Mouse (Mus musculus): Measurements from ENCODE around the gene Yaf2. TPM values are rescaled to one million over a fixed set of nuclear protein-coding genes. Genes with fewer than 3 reads are reported as not detected.
"Not testable (repeated sequence)": the region's sequence is repeated elsewhere in the genome, so short reads cannot be mapped to it uniquely, and the experiment has no call there.

The Yaf2 gene
- polyA plus RNA-seq, 1 experiment from 2014 or later: 68.7 TPM

- ATAC-seq (ENCODE audit: low read depth) (no peak), DNase-seq (ENCODE audit: low spot score) (no peak)
- H3K36me3 ChIP-seq (ENCODE audit: control insufficient read depth, insufficient read depth, low read length): peaks cover 62% of the 10 kb centered on the region
- no peaks in the 10 kb centered on the region for H3K27me3 ChIP-seq (replicated peaks; ENCODE audit: control insufficient read depth, insufficient read depth, low read length)
- H3K27ac ChIP-seq (replicated peaks; ENCODE audit: low read depth, low read length): no peak overlapping the region
- no peaks in the 10 kb centered on the region for H3K4me1 ChIP-seq (ENCODE audit: control insufficient read depth, insufficient read depth, low read length)
- H3K9ac ChIP-seq (ENCODE audit: low read depth, low read length): no peak overlapping the region
- H3K9me3 ChIP-seq (ENCODE audit: control insufficient read depth, low read length): no peaks in the 10 kb centered on the region
- H3K4me3 ChIP-seq (ENCODE audit: low read depth, low read length): no peak overlapping the region
- H3K4me2 ChIP-seq (ENCODE audit: low read depth, low read length): no peak overlapping the region
- 28% methylated on average over 10 of the region's 10 CpGs for WGBS
Observed at GRCm38 (mm10) chr15:93255295-93255694, 81.4 kb downstream of the Yaf2 start.

GRCm38 (mm10) chr15:93253172-93253571 lies 83.6 kb downstream of the Yaf2 start:
- Histone ChIP-seq H3K27me3 (replicated peaks; ENCODE audit: control insufficient read depth, insufficient read depth, low read length) (no peaks in the 10 kb centered on the region), H3K36me3 (ENCODE audit: control insufficient read depth, insufficient read depth, low read length) (peaks cover 66% of the 10 kb centered on the region), H3K4me2 (ENCODE audit: low read depth, low read length) (no peak overlapping the region), H3K4me3 (ENCODE audit: low read depth, low read length) (no peak overlapping the region), H3K4me1 (ENCODE audit: control insufficient read depth, insufficient read depth, low read length) (no peaks in the 10 kb centered on the region), H3K9ac (ENCODE audit: low read depth, low read length) (no peak overlapping the region), H3K9me3 (ENCODE audit: control insufficient read depth, low read length) (no peaks in the 10 kb centered on the region), H3K27ac (replicated peaks; ENCODE audit: low read depth, low read length) (no peak overlapping the region)
- DNase-seq (ENCODE audit: low spot score) (no peak), ATAC-seq (ENCODE audit: low read depth) (no peak)
- 71% methylated on average over 8 of the region's 8 CpGs for WGBS

GRCm38 (mm10) chr15:93252396-93252795 lies 84.3 kb downstream of the Yaf2 start:
- H3K4me1 ChIP-seq (ENCODE audit: control insufficient read depth, insufficient read depth, low read length): no peaks in the 10 kb centered on the region
- WGBS: 81% methylated on average over 6 of the region's 6 CpGs
- no peak overlapping the region for H3K4me3 ChIP-seq (ENCODE audit: low read depth, low read length)
- no peak overlapping the region for H3K4me2 ChIP-seq (ENCODE audit: low read depth, low read length)
- ATAC-seq (ENCODE audit: low read depth) (no peak), DNase-seq (ENCODE audit: low spot score) (no peak)
- H3K27ac ChIP-seq (replicated peaks; ENCODE audit: low read depth, low read length): no peak overlapping the region
- H3K9me3 ChIP-seq (ENCODE audit: control insufficient read depth, low read length): no peaks in the 10 kb centered on the region
- H3K27me3 ChIP-seq (replicated peaks; ENCODE audit: control insufficient read depth, insufficient read depth, low read length): no peaks in the 10 kb centered on the region
- no peak overlapping the region for H3K9ac ChIP-seq (ENCODE audit: low read depth, low read length)
- peaks cover 68% of the 10 kb centered on the region for H3K36me3 ChIP-seq (ENCODE audit: control insufficient read depth, insufficient read depth, low read length)

GRCm38 (mm10) chr15:93251553-93252250 lies 85.0 kb downstream of the Yaf2 start:
- Histone ChIP-seq H3K9ac (ENCODE audit: low read depth, low read length) (no peak overlapping the region), H3K36me3 (ENCODE audit: control insufficient read depth, insufficient read depth, low read length) (peaks cover 67% of the 10 kb centered on the region), H3K4me2 (ENCODE audit: low read depth, low read length) (no peak overlapping the region), H3K9me3 (ENCODE audit: control insufficient read depth, low read length) (no peaks in the 10 kb centered on the region), H3K27ac (replicated peaks; ENCODE audit: low read depth, low read length) (no peak overlapping the region), H3K4me3 (ENCODE audit: low read depth, low read length) (no peak overlapping the region), H3K27me3 (replicated peaks; ENCODE audit: control insufficient read depth, insufficient read depth, low read length) (no peaks in the 10 kb centered on the region), H3K4me1 (ENCODE audit: control insufficient read depth, insufficient read depth, low read length) (no peaks in the 10 kb centered on the region)
- WGBS: 40% methylated on average over 13 of the region's 13 CpGs
- DNase-seq (ENCODE audit: low spot score): peak; percentile 32
- no peak; the same call in 1 of the 2 replicates for ATAC-seq (ENCODE audit: low read depth)

- Histone ChIP-seq H3K9me3 (ENCODE audit: control insufficient read depth, low read length) (0 out of 2 replicates have a peak, but pooled peaks cover 5% of the 10 kb centered on the region), H3K36me3 (ENCODE audit: control insufficient read depth, insufficient read depth, low read length) (peaks cover 64% of the 10 kb centered on the region), H3K27me3 (replicated peaks; ENCODE audit: control insufficient read depth, insufficient read depth, low read length) (no peaks in the 10 kb centered on the region), H3K4me2 (ENCODE audit: low read depth, low read length) (no peak overlapping the region), H3K9ac (ENCODE audit: low read depth, low read length) (0 out of 2 replicates have a peak overlapping the region, but pooled peaks have one; percentile 14), H3K4me3 (ENCODE audit: low read depth, low read length) (no peak overlapping the region), H3K4me1 (ENCODE audit: control insufficient read depth, insufficient read depth, low read length) (0 out of 2 replicates have a peak, but pooled peaks cover 2% of the 10 kb centered on the region), H3K27ac (replicated peaks; ENCODE audit: low read depth, low read length) (no peak overlapping the region)
- DNase-seq (ENCODE audit: low spot score): peak; percentile 38
- WGBS: 50% methylated on average over 10 of the region's 10 CpGs
- peak; percentile 72; the same call in 1 of the 2 replicates for ATAC-seq (ENCODE audit: low read depth)
Observed at GRCm38 (mm10) chr15:93243202-93243601, 93.5 kb downstream of the Yaf2 start.

- not testable (repeated sequence) for H3K4me1 ChIP-seq (ENCODE audit: control insufficient read depth, insufficient read depth, low read length); H3K27ac ChIP-seq (replicated peaks; ENCODE audit: low read depth, low read length); H3K4me2 ChIP-seq (ENCODE audit: low read depth, low read length); H3K27me3 ChIP-seq (replicated peaks; ENCODE audit: control insufficient read depth, insufficient read depth, low read length); H3K9me3 ChIP-seq (ENCODE audit: control insufficient read depth, low read length); H3K9ac ChIP-seq (ENCODE audit: low read depth, low read length); DNase-seq (ENCODE audit: low spot score); H3K4me3 ChIP-seq (ENCODE audit: low read depth, low read length); ATAC-seq (ENCODE audit: low read depth)
- 91% methylated on average over 10 of the region's 10 CpGs for WGBS
- peaks cover 23% of the 10 kb centered on the region for H3K36me3 ChIP-seq (ENCODE audit: control insufficient read depth, insufficient read depth, low read length)
Observed at GRCm38 (mm10) chr15:93236456-93236855, 100.3 kb downstream of the Yaf2 start.

Other genes starting within 250 kb of the Yaf2 start
- gene Gxylt1, start 61.8 kb downstream of the Yaf2 start, polyA plus RNA-seq (2014; fragmentation: Nextera tagmentation; extraction: Ambion mirVana): 14.6 and 15.1 TPM in 2 replicates
- gene Zcrb1, start 61.4 kb upstream of the Yaf2 start, polyA plus RNA-seq (2014; fragmentation: Nextera tagmentation; extraction: Ambion mirVana): 110 and 112 TPM in 2 replicates
- gene Pphln1, start 61.4 kb upstream of the Yaf2 start, polyA plus RNA-seq (2014; fragmentation: Nextera tagmentation; extraction: Ambion mirVana): 21.6 and 26.2 TPM in 2 replicates